Mouse (Mus musculus) forebrain, embryonic 11.5 days (tissue): ENCODE measurements around the gene Ccpg1. TPM values are rescaled to one million over a fixed set of nuclear protein-coding genes. Genes with fewer than 3 reads are reported as not detected.
A peak's percentile ranks its signal among the peaks of the same experiment; 100 is the strongest.

Source experiments
- ATAC-seq: fragments of 200-750 bp; cut with Nextera tagmentation; replicated peaks from 2 replicates; pipeline ENCODE4 v1.8.0; 2017; ENCODE audit warnings: moderate TSS enrichment; ENCODE audit not compliant: low FRiP score
- DNase-seq: peaks from one replicate; pipeline ENCODE4 v3.0.0-alpha.2; 2017; ENCODE audit warnings: low spot score
- H3K27ac ChIP-seq: fragments of 300-500 bp; sonication (generic); 2 replicates; pipeline ENCODE4 v1.5.1; 2014; ENCODE audit warnings: low read depth, low read length
- H3K27me3 ChIP-seq: fragments of 300-500 bp; sonication (generic); 2 replicates; pipeline ENCODE4 v1.6.1; 2014; ENCODE audit warnings: mild to moderate bottlenecking, low read length, mixed read lengths; ENCODE audit not compliant: control insufficient read depth, insufficient read depth
- H3K36me3 ChIP-seq: fragments of 300-500 bp; sonication (generic); 2 replicates; pipeline ENCODE4 v1.6.1; 2014; ENCODE audit warnings: mild to moderate bottlenecking, low read length, moderate library complexity, mixed read lengths; ENCODE audit not compliant: control insufficient read depth, insufficient read depth
- H3K4me1 ChIP-seq: fragments of 300-500 bp; sonication (generic); replicated peaks from 2 replicates; pipeline ENCODE4 v1.6.1; 2014; ENCODE audit warnings: low read length, mixed read lengths; ENCODE audit not compliant: control insufficient read depth, insufficient read depth
- H3K4me2 ChIP-seq: fragments of 300-500 bp; sonication (generic); 2 replicates; pipeline ENCODE4 v1.6.1; 2014; ENCODE audit warnings: low read depth, mild to moderate bottlenecking, low read length, moderate library complexity, mixed read lengths; ENCODE audit not compliant: severe bottlenecking
- H3K4me3 ChIP-seq: fragments of 300-500 bp; sonication (generic); 2 replicates; pipeline ENCODE4 v1.5.1; 2014; ENCODE audit warnings: low read depth, low read length
- H3K9ac ChIP-seq: fragments of 300-500 bp; sonication (generic); 2 replicates; pipeline ENCODE4 v1.6.1; 2014; ENCODE audit warnings: low read length
- H3K9me3 ChIP-seq: fragments of 300-500 bp; sonication (generic); 2 replicates; pipeline ENCODE4 v1.6.1; 2016; ENCODE audit warnings: low read length, mixed read lengths; ENCODE audit not compliant: control insufficient read depth
- WGBS: fragments of 180-500 bp; shearing (Covaris S2); extraction: QIAGEN DNeasy Blood & Tissue Kit; methylation state at CpG from one replicate; pipeline ENCODE4 v1.1.7; 2014; 5-methylcytosine and 5-hydroxymethylcytosine counted together
- polyA plus RNA-seq: library from polyadenylated mRNA; unstranded; fragments of >200 nt; fragmentation: Nextera tagmentation; extraction: Ambion mirVana; gene quantifications from 2 replicates; pipeline ENCODE4 v1.2.1, GENCODE M21; 2014

The Ccpg1 gene
- 19.6 and 20.4 TPM in 2 replicates for polyA plus RNA-seq

DNA sequence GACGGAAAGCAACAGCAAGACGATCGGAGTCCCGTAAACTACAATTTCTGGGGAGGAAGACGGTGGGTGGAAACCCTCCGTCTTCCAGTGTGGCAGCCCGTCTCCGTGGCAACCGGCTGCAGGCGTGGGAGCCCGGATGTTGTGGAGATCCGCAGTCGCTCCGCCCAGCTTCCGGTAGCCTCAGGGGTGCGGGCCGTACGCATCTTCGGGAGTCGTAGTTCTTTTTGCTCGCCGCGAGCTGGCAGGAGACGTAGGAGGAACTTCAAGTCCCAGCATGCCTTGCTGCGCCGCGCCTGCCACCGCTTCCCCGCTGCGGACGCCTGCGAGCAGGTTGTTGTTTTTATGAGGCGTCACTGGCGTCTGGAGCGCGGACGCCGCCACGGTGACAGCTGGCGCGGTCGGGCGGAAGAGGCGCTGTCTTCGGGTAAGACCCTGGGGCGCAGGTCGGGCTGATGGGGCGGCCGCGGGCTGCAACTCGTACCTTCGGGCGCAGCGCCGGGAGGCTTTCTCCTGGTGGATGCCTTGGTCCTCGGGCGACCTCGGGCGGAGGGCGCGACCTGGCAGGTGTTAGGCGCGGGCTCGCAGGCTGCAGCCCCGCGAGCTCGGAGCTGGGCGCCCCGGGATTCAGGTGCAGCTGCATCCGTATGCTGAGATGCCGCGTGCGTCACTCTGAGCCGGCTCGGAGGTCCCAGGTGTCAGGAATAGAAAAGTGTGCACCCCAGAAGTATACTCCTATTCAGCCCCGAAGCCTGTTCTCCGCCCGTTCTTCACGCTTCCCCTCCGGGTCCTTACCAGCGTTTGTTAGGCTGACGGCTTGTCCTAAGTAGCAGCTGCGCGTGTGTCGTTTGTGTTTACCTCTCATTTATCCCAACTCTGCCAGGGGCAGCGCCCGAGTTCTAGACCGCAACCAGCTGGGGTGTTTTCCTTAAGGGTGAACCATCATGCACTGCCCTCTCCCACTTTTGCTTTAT, at the start of gene Ccpg1, which contains the start of gene Ccpg1os:
Ccpg1 (plus strand) TSS at position 180 of the 971 bp plus-strand sequence.
Ccpg1os (minus strand) TSS at position 133 of the 971 bp plus-strand sequence.
- H3K4me3 ChIP-seq = peak within 1 kb of the TSS; percentile 86
- peak; percentile 100 for ATAC-seq
- under 1% methylated on average over 86 of the region's 88 CpGs for WGBS
- peak within 1 kb of the TSS; percentile 96 for H3K4me2 ChIP-seq
- H3K4me1 ChIP-seq = peaks cover 3% of the 10 kb centered on the region; the same call in 1 of the 2 replicates
- H3K9me3 ChIP-seq = no peaks in the 10 kb centered on the region
- peak within 1 kb of the TSS; percentile 68 for H3K9ac ChIP-seq
- H3K27ac ChIP-seq = peak within 1 kb of the TSS; percentile 41; the same call in 1 of the 2 replicates
- no peaks in the 10 kb centered on the region for H3K27me3 ChIP-seq
- peak; percentile 98 for DNase-seq
- H3K36me3 ChIP-seq = no peaks in the 10 kb centered on the region

DNA sequence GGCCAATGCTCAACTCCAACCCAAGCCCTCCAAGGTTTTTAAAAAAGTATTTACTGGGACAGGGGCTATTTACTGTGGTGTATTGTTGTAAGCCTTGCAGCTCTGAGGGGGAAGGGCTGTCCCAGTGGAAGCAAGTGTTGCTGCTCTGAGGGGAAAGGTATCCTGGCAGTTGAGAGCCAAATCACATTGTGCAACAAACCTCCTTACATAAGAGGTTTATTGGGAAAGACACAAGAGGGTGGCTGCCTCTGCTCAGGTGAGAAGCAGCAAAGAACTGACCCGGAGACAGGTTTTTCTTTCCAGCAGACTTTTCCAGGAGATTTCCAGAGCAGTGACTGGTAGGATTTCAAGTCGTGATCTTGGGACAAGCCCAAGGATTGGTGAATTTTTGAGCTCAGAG, 48.9 kb upstream of the Ccpg1 start:
- no peaks in the 10 kb centered on the region; the same call in 1 of the 2 replicates for H3K36me3 ChIP-seq
- H3K4me1 ChIP-seq = no peaks in the 10 kb centered on the region
- no peak overlapping the region for H3K9ac ChIP-seq
- ATAC-seq (no peak), DNase-seq (no peak)
- WGBS = 71% methylated on average over 2 of the region's 2 CpGs
- no peak overlapping the region for H3K27ac ChIP-seq
- no peaks in the 10 kb centered on the region for H3K27me3 ChIP-seq
- H3K4me3 ChIP-seq = no peak overlapping the region
- H3K9me3 ChIP-seq = no peaks in the 10 kb centered on the region
- H3K4me2 ChIP-seq = no peak overlapping the region

DNA sequence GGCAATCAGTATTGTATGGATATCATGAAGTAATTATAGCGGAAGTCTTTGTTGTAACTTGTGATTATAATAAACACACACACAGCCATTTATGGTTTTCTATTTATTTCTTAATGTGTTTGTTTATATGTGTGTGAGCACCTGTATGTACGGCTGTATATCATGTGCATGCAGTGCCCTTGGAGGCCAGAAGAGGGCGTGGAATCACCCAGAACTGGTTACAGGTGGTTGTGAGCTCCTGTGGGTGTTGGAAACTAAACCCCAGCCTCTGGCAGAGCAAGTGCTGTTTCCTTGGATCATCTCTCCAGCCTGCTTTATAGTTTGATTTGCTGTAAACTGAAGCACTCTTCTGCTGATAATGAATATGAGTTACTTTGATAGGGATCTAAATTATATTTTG, 41.8 kb upstream of the Ccpg1 start:
- H3K27ac ChIP-seq = no peak overlapping the region
- peaks cover 11% of the 10 kb centered on the region; the same call in 1 of the 2 replicates for H3K36me3 ChIP-seq
- no peaks in the 10 kb centered on the region; the same call in 1 of the 2 replicates for H3K9me3 ChIP-seq
- H3K4me3 ChIP-seq = no peak overlapping the region
- WGBS = 61% methylated on average over 3 of the region's 3 CpGs
- no peak overlapping the region for H3K9ac ChIP-seq
- no peak for ATAC-seq
- no peaks in the 10 kb centered on the region for H3K27me3 ChIP-seq
- no peak overlapping the region for H3K4me2 ChIP-seq
- peak; percentile 46 for DNase-seq
- no peaks in the 10 kb centered on the region for H3K4me1 ChIP-seq

DNA sequence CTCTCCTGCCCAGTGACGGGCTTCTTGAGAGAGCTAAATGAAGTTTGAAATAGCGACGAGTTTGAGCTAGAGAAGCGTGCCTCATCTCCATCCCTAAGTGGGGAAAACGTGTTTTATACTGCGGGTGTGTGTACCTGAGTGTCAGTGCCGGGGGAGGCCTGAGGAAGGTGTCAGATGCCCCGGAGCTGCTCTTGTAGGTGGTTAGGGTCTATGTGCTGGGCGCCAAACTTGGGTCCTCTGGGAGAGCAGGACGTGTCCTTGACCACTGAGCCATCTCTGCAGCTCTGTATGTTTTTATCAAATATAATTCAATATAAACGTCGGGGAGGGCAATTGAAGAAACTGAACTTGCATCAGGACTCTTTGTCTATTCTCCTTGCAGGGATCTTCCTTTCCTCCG, 40.9 kb upstream of the Ccpg1 start:
- Histone ChIP-seq H3K36me3 (peaks cover 11% of the 10 kb centered on the region; the same call in 1 of the 2 replicates), H3K4me1 (no peaks in the 10 kb centered on the region), H3K4me2 (no peak overlapping the region), H3K4me3 (no peak overlapping the region), H3K27me3 (no peaks in the 10 kb centered on the region), H3K27ac (no peak overlapping the region), H3K9me3 (no peaks in the 10 kb centered on the region; the same call in 1 of the 2 replicates), H3K9ac (no peak overlapping the region)
- DNase-seq (peak; percentile 40), ATAC-seq (no peak)
- WGBS = 90% methylated on average over 13 of the region's 13 CpGs

DNA sequence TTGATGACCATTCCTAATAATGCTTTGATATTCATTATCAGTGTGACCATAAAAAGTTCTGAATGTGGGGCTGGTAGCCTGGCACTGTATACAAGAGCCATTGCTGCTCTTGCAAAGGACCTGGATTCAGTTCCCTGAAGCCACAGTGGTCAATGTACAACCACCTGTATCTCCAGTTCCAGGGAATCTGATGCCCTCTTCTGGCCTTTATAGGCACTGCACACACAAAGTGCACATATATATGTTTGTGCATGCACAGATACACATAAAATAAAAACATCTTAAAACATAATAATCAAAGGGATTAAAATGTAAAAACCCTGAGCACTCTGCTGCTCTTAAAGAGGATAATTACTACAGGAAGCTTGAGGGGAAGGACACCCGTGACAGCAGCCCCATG, 38.2 kb upstream of the Ccpg1 start:
- no peaks in the 10 kb centered on the region; the same call in 1 of the 2 replicates for H3K9me3 ChIP-seq
- no peaks in the 10 kb centered on the region for H3K4me1 ChIP-seq
- no peak overlapping the region for H3K4me3 ChIP-seq
- no peak overlapping the region for H3K27ac ChIP-seq
- peaks cover 11% of the 10 kb centered on the region; the same call in 1 of the 2 replicates for H3K36me3 ChIP-seq
- peak; percentile 4 for DNase-seq
- no peak for ATAC-seq
- H3K9ac ChIP-seq = no peak overlapping the region
- no peaks in the 10 kb centered on the region for H3K27me3 ChIP-seq
- WGBS = 97% methylated on average over 1 of the region's 1 CpGs
- no peak overlapping the region for H3K4me2 ChIP-seq

DNA sequence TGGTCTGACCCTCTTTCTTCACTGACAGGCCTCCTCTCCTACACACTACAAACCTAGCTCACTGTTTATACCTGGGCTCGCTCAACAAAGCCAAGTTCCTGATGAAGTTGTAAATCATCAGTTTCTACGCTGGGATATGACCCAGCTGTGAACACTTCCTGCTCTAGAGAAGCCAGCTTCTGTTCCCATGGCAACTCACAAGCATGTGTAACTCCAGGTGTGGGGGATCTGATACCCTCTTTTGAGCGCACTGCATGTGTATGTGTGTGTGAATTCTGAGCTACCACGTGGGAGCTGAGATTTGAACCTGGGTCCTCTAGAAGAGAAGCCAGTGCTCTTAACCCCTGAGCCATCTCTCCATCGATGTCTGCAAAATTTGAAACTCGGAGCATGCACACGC, 35.7 kb upstream of the Ccpg1 start:
- no peaks in the 10 kb centered on the region; the same call in 1 of the 2 replicates for H3K9me3 ChIP-seq
- WGBS = 78% methylated on average over 7 of the region's 7 CpGs
- no peaks in the 10 kb centered on the region for H3K4me1 ChIP-seq
- DNase-seq (peak; percentile 31), ATAC-seq (no peak)
- peaks cover 11% of the 10 kb centered on the region; the same call in 1 of the 2 replicates for H3K36me3 ChIP-seq
- no peak overlapping the region for H3K9ac ChIP-seq
- H3K27ac ChIP-seq = no peak overlapping the region
- no peak overlapping the region for H3K4me3 ChIP-seq
- H3K4me2 ChIP-seq = no peak overlapping the region
- H3K27me3 ChIP-seq = no peaks in the 10 kb centered on the region

DNA sequence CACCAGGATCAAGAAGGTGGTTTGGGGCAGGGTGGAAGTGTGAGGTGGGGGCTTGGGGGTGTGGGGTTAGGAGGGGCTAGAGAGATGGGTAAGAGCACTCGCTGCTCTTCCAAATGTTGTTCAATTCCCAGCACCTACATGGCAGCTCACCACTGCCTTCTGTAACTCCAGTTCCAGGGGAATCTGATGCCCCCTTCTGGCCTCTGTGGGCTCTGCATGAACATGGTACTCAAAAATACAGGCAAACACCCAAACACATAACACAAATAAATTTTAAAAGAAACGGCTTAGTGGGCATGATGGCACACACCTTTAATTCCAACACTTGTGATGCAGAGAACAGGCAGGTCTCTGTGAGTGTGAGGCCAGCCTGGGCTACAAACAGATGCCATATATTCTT, 30.5 kb upstream of the Ccpg1 start:
- Histone ChIP-seq H3K4me1 (peaks cover 2% of the 10 kb centered on the region; the same call in 1 of the 2 replicates), H3K27ac (no peak overlapping the region), H3K4me2 (no peak overlapping the region), H3K9me3 (no peaks in the 10 kb centered on the region), H3K4me3 (no peak overlapping the region), H3K9ac (no peak overlapping the region), H3K36me3 (no peaks in the 10 kb centered on the region), H3K27me3 (no peaks in the 10 kb centered on the region)
- DNase-seq = peak; percentile 69
- ATAC-seq = no peak
- 46% methylated on average over 2 of the region's 2 CpGs for WGBS

DNA sequence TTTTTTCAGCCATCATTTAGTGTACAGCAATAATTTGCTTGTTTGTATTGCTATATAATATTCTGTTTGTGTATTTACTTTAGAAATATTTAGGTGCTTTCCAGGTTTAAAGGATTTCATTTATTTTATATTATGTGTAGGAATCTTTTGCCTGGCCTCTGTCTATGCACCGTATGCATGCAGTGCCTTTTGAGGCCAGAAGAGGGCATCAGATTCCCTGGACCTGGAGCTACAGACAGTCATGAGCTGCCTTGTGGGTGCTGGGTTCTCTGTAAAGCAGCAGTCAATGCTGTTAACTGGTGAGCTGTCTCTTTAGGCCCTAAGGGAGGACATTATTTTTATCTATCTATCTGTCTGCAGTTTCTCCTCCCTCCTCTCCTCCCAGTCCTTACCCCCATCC, 29.7 kb upstream of the Ccpg1 start:
- Histone ChIP-seq H3K36me3 (no peaks in the 10 kb centered on the region), H3K27me3 (no peaks in the 10 kb centered on the region), H3K9me3 (no peaks in the 10 kb centered on the region), H3K9ac (no peak overlapping the region), H3K27ac (no peak overlapping the region), H3K4me1 (peaks cover 2% of the 10 kb centered on the region; the same call in 1 of the 2 replicates), H3K4me2 (no peak overlapping the region), H3K4me3 (no peak overlapping the region)
- no peak for ATAC-seq
- peak; percentile 68 for DNase-seq
- 14% methylated on average over 1 of the region's 1 CpGs for WGBS
